Mouse (Mus musculus) megakaryocyte, embryonic 14.5 days (primary cell): Measurements from ENCODE around the gene Hspb8.

Experiments used
- FLI1 ChIP-seq: IDR thresholded peaks from 2 replicates; pipeline ENCODE4 v1.6.1; 2012; ENCODE audit warnings: low read length, inconsistent platforms, mixed read lengths
- GATA1 ChIP-seq: IDR thresholded peaks from 3 replicates; pipeline ENCODE4 v1.6.1; 2012; ENCODE audit warnings: mixed read lengths, low read length, inconsistent platforms, borderline replicate concordance

- no peak for TF ChIP-seq GATA1
- TF ChIP-seq FLI1, result no peak
These were observed 21.9 kb downstream of the Hspb8 start for GRCm38 (mm10) chr5:116400801-116401200.
